Mouse (Mus musculus) layer of hippocampus, postnatal 10 days (tissue): ENCODE measurements at regions not wholly inside any gene's neighbourhood (a gene's known extent, or its start where the extent isn't known, plus 50 kb on each side); places are given as distances from the start of the nearest gene placed in this dataset.

Experiments used
- DNase-seq, 2 experiments: peaks; one replicate each; pipeline ENCODE4 v3.0.0; 2021; ENCODE audit warnings: low spot score in 2 of 2

DNA sequence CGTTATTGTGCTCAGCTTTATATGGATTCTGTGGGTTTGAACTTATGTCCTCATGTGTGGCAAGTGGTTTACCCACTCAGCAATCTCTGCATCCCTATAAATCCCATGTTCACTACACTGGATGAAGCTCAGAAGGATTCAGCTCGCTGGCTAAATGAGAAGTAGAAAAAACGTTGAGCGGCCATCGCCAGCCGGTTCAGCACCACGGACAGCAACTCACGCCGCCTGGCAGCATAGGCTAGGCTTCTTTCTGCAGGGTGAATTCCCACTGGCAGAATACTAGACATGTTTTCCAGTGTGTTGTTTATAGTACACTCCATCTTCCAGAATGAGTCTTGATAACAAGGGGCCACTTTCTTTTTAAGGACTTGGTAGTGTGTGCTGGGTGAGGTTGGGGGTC lies 322.9 kb upstream of the 4931429L15Rik start:
- peak; percentile 45 to 57 for DNase-seq

DNA sequence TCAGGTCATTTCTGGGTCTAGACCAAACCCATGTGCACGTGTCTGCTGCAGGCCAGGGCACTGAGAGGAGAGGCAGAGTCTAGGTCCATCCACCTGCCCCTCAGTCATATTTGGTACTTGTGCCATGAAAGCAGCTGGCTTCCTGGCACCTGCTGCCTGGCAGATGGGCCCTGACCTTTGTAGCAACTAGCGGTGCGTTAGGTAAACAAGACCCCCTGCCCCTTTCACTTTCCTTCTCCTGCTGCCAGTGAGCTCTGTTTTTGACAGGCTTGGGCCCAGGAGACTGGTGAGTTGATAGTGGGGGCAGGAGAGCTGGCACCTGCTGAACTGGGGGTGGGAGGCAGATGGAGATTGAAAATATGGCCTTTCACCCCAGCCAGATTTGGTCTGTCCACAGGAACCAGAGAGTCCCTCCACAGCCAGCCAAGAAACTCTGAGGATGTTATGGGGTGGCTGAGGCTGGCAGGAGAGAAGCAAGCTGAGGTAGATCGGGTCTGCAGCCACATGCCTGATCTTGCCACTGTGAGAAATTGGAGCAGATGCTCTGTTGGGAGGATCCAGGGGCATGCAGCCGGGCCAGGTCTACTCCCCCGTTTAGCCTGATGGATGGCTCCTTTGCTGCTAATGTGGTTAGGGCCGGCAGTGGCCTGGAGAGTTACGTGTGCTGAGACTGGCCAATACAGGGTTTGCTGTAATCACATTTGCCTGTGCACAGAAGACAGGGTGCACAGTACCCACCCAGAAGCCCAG lies 316.6 kb upstream of the 4931429L15Rik start:
- no peak for DNase-seq

DNA sequence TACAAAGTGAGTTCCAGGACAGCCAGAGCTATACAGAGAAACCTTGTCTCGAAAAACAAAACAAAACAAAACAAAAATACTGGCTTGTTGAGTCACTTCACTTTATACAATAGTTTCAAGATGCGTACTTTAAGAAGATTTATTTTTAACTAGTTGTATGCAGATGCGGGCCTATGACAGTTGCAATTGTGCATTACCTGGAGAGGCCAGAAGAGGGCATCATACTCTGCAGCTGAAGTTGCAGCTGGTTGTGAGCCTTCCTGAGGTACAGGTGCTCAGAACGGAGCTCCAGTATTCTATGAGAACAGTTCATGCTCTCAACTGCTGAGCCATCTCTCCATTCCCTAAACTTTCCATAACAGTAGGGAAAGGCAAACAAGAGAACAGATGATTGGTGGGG lies 314.2 kb upstream of the 4931429L15Rik start:
- DNase-seq = no peak

DNA sequence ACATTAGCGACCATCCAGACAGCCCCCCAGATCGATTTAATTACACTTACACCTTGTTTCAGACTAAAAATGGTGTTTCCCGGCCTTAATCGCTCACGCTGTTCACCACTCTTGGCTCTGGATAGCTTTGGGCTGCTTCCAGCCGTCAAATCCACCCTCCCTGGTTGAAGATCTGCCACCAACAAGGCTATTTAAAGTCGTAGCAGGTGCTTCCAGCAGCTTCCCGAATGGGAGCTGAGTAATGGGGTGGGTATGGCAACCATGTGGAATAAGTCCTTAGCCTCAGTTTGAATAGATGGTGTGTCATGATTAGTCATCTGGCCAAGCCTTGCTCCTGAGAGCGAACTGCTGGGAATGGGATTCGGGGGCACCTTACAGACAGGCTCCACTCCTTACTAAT lies 312.8 kb upstream of the 4931429L15Rik start:
- peak; percentile 67 to 71 for DNase-seq

DNA sequence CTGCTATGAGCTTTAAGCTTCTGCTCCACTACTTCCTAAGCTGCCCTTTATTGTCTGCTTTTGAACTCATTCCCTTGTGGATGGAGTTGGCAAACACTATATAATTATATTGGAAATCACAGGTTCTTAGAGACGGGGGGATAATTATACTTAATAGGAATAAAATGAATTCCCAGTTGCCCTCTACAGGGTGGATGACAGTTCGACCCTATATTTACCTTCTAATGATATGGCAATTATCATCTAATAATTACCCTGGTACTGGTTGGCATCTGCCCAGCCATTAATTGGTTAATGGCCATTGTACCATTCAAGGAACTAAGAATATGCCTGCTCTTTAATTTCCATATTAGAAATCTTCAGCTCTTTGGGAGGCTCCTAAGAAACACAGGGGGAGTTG lies 302.5 kb upstream of the 4931429L15Rik start:
- no peak for DNase-seq

DNA sequence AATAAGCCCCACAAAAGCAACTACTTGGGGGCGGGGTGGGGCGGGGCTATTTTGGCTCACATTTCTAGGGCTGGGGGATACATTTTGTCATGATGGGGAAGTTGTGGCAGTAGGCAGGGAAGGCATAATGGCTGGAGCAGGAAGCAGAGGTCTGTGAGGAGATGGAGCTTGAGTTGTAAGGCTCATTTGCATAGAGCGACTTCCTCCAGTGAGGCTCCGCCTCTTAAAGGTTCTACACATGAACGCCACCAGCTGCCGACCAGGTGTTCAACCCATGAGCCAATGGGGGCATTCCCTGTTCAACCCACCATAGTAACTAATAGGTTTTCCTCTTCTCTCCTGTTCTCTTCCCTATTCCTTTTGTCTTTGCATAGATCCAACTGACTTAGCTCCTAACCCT lies 302.1 kb upstream of the 4931429L15Rik start:
- no peak for DNase-seq

DNA sequence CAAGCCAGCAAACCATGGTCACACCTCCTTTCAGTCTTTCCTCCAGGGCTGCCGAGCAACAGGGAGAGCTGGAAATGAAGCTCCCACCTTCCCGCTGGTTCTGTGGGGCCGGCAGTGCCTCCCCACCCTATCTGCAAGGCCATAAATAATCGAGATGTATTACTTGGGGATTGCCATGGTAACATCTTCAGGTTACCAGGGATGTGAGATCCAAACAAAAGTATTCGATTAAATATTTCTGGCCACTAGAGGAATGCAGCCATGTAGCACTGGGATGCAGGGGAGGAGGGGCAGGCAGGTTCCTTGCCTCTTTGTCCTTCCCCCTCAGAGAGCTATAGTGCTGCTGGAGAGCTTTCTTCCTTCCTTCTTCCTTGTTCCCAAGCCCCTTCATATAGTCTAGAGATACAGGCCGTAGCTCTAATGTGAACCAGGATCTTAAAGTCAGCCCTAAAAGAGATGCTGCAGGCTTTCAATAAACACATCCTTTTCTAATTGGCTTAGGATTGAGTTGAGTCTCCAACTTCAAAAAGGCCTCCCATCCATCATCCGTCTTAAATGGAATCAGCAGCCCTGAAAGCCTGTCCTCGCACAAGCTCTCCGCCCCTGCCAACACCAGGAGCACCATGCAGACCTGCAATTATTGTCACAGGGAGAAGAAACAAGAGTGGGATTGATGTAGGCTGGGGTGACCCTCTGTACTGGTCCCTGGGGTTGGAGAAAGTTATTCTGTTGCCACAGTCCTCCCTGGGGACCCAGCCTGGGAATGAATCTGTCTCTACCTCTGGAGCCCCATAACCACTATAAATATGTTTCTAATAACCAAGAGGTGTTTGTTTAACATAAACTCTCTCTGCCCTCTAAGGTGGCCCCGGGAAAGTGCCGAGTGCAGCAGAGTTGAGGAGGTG lies 290.6 kb upstream of the 4931429L15Rik start:
- DNase-seq = no peak

DNA sequence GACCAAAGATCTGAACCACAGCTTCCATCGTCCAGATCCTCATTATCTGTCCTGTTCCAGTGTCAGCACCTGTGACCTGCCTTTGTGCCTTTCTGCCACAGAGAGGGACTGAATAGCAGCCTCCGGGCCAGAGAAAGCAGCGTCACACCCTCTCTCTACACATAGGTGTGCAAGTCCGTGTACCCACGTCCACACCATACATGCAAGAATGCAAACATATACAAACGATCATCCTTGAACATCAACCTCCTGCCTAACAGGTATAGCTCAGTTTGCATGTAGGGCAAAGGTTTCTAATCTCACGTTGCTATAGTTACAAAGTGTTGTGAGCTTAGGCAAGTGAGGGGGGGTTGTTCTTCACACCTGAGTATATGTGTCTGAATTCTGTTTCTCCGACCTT lies 288.9 kb upstream of the 4931429L15Rik start:
- no peak for DNase-seq

DNA sequence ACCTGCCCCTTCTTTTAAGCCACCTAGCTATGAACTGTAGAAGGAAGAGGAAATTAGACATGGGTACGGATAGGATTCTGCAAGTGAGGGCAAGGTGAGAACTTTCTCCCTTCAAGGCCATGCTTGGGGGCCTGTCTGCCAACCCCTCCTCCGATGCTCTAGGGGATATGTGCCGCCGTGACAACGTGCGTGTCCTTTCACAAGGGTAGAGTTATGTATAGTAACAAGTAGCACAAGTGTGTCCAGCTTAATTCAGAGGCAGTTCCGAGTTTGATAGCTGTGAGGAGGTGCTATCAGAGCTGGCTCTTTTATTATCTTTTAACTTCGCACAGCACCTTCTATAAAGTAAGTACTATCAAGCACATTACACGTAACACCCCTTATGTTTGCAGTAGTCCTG lies 281.0 kb upstream of the 4931429L15Rik start:
- DNase-seq = no peak

DNA sequence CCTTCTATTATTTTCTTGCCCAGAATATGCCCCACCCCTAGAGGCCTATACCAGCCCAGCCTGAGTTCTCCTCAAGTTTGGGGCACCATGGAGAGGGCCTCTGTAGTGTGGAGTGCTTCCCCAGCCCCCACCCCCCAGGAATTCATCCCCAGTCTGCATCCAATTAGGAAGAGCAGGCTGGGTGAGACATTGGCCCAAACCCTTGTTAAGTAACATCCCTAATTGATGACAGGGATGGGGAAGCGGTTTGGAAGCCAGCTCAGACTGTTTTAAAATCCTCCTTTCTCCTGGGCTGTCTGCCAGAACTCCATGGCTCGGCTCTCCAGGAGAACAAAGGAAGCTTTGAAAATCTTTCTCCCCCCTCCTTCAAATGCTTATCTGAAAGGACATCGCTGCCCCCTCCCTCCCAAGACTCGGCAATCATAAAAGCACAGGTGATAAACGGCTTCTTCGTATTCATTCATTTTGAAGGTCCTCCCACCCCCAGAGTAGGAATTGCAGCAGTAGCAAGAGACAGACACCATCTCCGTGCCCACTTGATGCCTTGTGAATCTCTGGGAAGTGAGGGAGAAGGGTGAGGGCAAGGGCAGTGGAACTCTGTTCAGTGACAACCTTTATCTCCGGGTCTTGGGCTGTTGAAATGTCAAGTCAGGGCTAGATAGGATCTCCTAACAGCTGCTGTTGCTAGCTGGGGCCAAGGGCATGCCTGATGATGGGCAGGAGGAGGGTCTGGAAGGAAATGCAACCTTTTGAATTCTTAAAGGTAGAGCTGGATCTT lies 280.3 kb upstream of the 4931429L15Rik start:
- DNase-seq = peak; percentile 59 to 63

DNA sequence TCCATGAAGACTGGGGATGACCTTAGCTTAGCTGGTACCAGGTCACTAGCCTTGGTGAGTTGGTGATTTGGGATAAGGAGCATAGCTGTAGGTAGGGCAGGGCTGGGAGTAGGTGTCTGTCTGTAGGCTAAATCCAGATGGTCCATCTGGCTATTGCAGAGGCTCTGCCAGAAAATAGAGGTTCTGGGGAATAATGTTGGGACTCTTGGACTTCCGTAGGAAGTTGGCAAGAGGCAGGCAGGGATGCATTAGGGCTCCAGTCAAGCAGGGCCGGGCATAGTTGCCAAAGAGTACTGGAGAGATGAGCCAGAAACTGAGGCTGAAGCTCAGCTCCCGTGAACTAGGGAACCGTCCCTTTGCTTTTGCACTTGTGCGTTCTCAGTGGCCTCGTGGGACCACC lies 278.7 kb upstream of the 4931429L15Rik start:
- no peak for DNase-seq

DNA sequence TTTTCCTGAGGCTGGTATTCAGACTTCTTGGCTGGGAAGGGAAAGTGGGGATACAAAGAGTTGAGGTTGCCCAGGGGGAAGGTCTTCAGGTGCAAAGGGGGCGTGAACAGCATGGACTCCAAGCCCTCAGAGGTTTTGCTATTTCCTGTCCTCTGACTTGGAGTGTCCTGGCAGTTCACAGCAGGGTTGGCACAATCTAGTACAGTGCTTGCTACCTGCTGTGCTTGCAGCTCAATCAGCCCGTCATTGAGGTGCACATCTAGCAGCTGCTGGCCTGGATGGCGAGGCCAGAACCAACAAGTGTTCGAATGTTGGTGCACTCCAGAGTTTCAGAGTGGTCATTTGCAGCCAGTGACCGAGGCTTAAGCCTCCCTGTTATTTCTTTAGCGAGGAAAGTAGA lies 273.7 kb upstream of the 4931429L15Rik start:
- no peak for DNase-seq

DNA sequence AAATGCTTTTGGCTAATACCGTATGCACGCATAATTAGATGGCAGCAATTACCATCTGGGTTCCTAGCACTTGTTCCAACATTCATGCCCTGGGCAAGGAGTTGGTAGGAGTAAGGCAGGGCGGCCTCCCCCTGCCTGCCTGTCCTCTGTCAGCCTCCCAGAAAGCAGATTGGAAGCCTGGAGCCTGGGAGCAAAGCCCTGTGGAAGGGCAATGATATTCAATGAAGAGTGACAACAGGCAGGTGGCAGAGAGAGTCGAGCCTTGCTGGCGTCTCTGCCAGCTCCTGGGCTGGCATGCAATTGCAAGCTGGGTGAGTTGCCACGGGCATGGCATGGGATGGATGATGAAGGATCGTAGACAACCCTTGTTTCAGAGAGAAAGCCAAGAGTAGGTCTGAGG lies 273.1 kb upstream of the 4931429L15Rik start:
- no peak for DNase-seq

DNA sequence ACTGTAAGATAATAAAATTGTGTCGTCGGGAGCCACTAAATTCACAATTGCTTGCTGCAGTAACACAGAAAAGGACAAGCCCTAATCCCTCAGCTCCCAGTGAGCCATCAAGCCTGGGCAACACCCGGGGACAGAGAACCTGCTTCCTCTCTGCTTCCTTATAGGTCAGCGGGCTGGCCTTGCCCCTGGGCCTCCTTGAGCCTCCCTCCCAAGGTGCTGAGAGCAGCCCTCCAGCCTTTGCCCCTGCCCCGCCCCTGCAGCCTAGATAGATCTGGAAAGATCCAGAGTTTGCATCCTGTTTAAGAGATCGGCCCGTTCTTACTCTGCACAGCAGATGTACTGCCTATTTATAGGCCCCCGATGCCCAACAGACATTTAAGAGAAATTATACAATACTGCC lies 267.0 kb upstream of the 4931429L15Rik start:
- DNase-seq = no peak

DNA sequence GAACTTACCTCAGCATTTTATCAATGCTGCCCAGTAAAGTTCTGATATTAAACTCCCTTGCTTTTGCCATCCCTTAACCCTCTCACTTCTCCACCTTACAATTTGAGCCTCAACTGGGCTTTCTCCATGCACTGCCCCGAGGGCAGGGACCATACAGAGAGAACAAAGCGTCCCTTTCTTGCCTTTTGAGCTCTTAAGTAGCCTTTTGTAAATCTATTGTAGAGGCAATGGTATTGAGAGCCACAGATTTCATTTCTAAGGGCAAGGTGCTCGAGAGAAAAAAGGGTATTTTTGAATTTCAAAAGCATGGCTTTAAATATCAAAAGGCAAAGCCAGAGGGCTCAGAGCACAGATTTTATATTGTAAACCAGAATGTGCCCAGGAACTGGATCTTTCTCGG lies 262.1 kb upstream of the 4931429L15Rik start:
- no peak for DNase-seq

DNA sequence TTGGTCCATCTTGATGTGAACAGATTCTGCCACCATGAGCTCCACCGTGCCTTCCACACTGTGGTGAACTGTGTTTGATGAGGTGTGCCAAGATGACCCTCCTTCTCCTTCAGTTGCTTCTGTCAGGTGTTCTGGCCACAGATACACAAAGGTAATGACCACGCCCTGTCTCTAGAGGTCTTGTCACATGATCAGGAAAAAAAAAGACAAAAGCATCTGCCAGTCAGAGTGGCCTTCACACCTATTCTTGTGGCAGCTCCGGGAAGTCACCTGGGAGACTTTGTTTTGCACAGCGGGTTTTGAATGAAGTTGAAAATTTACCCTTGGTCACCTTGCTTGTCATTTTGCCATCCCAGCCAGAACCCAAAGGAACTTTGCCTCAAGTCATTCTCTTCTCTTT lies 242.5 kb upstream of the 4931429L15Rik start:
- DNase-seq = no peak

DNA sequence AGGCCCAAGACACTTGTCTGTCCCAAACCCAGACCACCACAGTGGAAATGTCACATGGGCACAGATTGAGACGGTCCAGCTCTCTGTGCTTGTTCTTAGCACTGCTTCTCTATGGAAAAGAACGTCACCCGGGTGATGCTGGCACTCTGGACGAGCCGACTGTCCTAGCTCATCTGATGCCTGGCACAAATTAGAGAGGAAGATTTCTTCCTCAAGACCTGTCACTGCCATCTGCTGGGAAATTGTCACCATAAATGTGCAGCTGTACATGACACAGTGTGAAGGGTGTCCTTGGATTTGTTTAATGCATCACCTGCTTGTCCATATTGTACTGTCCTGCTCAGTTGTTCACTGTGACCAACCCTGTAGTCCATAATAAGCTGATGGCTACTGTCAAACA lies 238.7 kb upstream of the 4931429L15Rik start:
- no peak for DNase-seq

DNA sequence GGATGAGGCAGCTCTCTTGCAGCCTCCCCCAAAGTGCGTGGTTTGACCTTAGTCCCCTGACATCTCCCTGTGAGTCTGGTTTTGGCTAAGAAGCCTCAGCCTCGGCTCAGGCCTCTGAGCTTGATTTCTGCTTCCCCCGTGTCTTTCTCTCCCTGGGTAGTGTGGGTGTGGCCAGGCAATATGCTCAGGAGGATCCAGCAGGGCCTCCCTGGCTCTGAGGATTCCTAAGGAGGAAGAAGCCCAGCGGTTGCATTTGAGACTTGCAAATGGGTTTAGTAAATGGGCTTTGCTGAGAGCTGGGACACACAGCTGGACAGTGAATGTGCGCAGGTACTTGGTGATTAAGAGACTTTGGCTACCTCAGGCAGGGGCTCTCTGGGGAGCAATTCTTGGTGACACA lies 238.0 kb upstream of the 4931429L15Rik start:
- no peak for DNase-seq

DNA sequence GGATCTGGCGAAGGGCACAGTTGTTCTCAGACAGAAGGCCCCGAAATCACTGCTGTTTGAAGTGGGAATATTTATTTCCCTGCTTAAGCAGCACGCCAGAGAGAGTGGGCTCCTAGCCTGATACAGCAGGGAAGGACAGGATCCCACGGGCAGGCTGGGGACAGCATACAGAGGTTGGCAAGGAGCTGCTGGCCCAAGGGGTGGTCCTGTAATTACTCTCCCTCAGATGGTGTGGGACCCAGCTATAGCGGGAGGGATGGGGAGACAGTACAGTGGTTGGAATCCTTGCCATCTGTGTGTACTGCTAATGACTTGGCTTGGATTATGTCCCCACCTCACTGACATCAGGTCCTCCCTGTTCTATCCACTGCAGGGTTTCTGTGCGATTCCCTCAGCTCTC lies 235.4 kb upstream of the 4931429L15Rik start:
- DNase-seq = peak in 1 of 2 experiments; percentile 14

DNA sequence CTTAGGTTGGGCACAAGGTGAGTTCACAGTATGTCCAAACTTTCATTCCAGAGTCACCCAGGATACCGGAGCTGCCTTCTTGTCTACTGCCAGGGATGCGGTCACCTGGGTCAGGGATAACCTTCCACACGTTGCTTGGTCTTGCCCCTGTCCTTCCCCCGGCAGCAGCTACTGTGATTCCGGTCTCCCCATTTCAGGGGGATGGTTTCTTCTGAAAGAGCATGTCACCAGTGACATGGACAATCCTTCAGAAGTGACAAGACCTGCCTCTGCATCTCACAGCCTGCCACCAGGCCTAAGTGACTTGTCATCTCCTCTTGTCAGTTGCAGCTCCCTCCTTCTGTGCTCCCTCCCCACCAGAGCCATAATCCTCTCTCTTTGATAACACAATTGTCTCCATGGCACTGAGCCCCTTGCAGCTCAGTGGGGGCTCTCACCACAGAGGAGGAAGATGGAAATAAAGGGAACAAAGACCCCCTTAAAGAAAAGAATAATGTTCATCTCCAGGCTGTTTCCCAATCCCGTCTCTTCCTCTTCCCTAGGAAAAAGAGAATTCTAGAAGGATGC lies 234.9 kb upstream of the 4931429L15Rik start:
- DNase-seq = no peak

DNA sequence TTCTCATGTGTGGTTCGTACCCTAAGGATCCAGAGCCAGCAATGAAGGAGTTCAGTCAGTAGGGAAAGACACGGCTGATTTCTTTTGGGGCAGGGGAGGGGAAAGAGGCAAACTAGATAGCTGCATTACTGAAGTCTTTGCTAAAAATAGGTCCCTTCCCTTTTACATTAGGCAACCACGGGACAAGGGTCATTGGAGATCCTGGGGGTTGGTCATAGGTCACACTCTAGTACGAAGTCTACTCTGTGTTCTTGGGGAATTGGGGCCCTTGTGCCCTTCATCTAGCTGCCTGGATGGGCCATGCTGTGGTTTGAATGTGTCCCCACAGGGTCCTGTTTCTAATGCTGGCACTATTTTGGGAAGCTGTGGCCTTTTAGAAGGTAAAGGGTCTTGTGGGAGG lies 229.6 kb upstream of the 4931429L15Rik start:
- DNase-seq = no peak
